Mouse (Mus musculus): Measurements from ENCODE around the gene Trim15.

The Trim15 gene

GRCm38 (mm10) chr17:36826002-36826401 lies 41.0 kb downstream of the Trim15 start:
- DNase-seq (ENCODE audit: low spot score), result peak; percentile 50

GRCm38 (mm10) chr17:36825525-36825924 lies 41.5 kb downstream of the Trim15 start:
- no peak for DNase-seq (ENCODE audit: low spot score)

- peak; percentile 43 for DNase-seq (ENCODE audit: low spot score)
Observed at GRCm38 (mm10) chr17:36824005-36824404, 43.0 kb downstream of the Trim15 start.

- DNase-seq (ENCODE audit: low spot score), result no peak
Observed at GRCm38 (mm10) chr17:36811871-36812270, 55.1 kb downstream of the Trim15 start, which contains the start of gene H2-M10.6. H2-M10.6 (plus strand) TSS chr17:36812171.
